Mouse (Mus musculus) right cerebral cortex, postnatal 25 days (tissue): ENCODE data around the gene Bri3.

Experiments
- DNase-seq: peaks from one replicate; pipeline ENCODE4 v3.0.0; 2022

Gene Bri3

GRCm38 (mm10) chr5:144446475-144447225 is 202.4 kb downstream of the Bri3 start:
- DNase-seq: peak; percentile 21

- DNase-seq: no peak
Measured at GRCm38 (mm10) chr5:144447226-144447616, 203.0 kb downstream of the Bri3 start.

GRCm38 (mm10) chr5:144447975-144448374 is 203.7 kb downstream of the Bri3 start:
- no peak for DNase-seq

DNA sequence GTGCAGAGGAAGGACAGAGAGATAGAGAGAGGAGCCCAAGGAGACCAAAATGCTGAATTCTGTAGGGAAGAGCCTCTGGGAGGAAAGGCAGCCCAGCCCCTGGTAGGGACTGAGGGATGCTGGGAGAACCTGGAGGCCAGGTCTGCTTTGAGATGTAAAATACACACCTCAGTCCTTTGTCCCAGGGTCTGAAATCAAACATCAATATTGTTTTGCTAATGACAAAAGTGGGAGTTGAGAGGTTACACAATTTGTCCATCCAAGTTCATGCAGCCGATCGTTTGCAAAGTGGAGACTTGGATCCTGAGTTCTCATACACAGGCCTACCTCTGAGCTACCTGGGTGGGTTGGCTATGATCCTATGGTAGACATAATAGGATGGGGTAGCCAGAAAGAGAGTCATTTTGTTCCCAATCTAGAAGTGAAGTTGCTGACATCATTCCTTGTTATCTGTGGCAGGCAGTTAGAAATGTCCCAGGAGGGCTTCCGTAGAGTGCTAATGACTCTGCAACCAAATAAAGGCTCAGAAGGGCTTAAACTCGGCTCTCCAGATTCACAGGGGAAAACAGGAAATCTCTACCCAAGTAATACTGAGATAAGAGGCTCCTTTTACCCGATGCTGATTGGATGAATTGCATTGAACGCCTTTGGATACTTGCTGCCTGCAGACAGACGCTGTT is 208.7 kb downstream of the Bri3 start:
- DNase-seq: no peak

GRCm38 (mm10) chr5:144457623-144458287 is 213.5 kb downstream of the Bri3 start:
- DNase-seq: no peak

DNA sequence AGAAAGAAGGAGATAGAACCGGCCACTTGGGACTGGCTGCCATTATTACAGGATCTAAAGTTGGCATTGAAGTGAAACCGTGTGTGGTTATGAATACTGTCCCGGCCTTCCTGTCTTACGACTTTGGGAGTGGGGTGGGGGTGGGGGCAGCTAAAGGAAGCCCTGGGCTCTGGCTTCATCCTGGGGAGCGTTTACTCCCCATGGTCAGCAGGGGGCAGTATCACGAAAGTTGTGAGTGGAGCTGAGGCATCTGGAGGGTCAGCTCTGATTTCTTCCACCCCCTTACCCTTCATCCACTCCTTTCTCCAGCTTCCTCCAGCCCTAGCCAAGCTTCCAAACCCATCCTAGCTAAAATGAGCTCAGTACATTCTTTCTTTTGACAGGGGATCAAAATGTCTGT is 222.8 kb downstream of the Bri3 start:
- no peak for DNase-seq

GRCm38 (mm10) chr5:144473056-144473455 is 228.8 kb downstream of the Bri3 start:
- DNase-seq: peak; percentile 11

DNA sequence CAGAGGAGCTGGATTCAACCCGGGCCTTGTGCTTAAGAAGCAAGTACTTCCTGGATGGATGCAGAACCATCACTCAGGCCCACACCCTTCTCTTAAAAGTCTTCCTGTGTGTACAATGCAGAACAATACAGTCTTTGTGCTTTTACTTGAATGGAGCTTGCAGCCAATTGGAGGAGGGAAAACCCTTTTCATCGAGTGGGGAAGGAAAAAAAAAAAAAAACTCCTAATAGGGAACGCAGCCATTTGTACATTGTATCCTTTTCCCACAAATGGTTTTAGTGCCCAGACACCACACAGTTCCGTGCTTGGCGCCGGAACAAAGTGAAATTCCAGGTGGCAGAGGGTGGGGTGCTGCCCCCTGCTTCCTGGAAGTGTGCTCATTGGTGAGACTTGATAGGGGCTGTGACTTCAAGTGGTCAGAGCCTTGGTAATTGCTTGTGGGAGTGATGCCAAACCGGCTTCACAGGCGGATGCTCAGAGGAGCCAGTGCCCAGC is 235.5 kb downstream of the Bri3 start:
- DNase-seq: no peak

- DNase-seq: no peak
Measured at GRCm38 (mm10) chr5:144483659-144484375, 239.6 kb downstream of the Bri3 start.

DNA sequence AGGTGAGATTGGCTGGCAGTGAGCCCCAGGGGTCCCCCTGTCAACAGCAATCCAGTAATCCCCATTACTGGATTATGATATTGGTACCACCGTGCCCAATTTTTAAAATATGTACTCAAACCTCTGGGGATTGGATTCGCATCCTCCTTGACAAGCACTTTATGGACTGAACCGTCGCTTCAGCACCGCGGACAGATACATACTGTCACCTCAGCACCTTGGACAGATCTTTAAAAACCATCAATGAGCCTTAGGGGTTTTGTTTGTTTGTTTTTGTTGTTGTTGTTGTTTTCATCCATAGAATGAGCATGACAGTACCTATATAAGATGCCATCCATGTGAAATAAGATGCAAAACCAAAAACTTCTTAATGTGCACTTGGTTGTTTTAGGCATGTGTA is 247.1 kb downstream of the Bri3 start:
- DNase-seq: no peak
